Mouse (Mus musculus) lung, adult 18-20 months (tissue): Measurements from ENCODE around the gene Acvrl1.

Source experiments
- DNase-seq, 2 experiments: peaks; one replicate each; pipeline ENCODE4 v3.0.0; 2022; ENCODE audit warnings: mixed read lengths in 2 of 2

The Acvrl1 gene

DNA sequence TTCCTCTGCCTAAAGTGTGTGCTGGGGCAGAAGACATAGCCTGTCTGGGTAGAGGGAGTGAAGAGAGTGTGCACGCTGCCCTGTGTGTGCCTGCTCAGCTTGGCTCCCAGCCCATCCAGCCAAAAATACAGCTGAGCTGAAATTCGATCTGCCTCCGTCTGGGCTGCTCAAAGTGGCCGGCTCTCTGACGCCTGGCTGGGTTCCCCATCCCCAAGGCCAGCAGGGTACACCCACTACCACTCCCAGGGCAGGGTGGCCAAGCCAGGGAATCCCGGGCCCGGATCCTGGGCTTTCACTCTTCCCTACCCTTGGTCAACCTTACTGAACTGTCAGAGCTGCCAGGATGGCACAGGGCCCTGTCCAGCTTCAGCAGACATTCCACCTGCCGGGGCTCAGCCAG, 15.2 kb downstream of the Acvrl1 start:
- peak in 1 of 2 experiments; percentile 49 for DNase-seq

GRCm38 (mm10) chr15:101144176-101144575, 15.9 kb downstream of the Acvrl1 start:
- DNase-seq: no peak

GRCm38 (mm10) chr15:101144779-101145178, 16.5 kb downstream of the Acvrl1 start:
- no peak for DNase-seq

DNA sequence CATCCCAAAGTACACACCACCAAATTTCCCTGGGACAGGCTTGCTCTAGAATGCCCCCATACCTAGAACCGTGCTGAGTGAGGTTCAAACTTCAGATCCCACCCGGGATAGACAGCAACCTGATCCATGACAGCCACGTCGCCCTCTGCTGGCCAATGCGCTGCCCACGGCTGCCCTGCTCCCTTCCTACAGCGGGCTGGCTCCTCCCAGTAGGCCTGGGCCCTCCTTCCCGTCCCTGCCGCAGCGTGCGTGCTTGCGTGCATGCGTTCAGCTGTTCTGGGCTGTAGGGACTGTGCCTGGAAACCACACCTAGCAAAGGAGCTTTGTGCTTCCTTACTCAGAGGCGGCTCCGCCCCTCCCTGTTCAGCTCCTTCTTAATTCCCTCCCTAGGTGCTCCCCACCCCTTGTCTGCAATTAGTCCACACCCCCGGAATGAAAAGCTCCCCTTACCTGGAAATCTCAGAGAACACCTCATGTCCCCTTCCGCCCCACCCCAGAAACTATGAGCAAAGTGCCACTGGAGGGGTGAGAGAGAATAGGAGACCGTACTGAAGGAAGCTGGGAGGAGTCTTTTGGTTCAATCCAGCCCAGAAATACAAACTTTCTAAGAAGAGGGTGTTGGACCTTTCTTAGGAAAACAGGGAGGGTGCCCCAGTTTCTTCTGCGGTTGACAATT, 17.2 kb downstream of the Acvrl1 start:
- DNase-seq: peak; percentile 98 to 99

DNA sequence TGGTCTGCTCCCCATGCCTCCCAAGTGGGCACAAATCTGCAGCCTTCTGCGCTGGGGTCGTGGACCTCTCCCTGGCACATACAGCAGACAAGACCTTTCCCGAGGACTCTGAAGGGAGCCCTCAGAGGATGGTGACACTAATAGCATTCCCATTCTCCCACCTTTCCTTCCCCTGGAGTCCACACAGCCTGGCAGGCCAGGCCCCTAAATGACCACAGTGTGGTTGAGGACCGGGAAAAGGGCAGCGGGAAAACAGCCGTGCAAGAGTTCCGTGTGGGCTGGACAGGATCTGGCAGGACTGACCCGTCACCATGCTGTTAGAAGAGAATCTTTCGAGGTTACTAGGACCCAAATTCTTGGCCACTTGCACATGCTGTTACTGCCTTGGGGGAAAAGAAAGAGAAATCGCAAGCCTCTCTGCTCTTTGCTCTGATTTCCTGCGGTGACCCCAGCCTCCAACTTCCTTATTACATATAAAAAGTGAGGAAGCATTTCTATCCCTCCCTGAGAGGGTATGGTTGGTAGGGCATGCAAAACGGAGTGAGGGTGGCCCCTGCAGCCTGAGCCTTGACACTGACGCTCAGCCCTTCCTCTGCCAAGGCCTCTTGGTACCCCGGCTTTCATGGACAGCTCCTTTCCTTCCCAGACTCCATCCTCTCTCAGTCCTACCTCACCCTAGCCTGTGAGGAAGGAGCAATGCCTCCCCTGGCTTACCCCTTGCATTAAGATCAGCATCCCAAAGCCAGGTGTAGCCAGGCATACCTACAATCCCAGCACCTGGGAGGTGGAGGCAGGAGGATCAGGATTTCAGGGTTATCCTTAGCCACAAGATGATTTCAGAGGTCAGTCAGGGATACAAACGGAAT, 18.0 kb downstream of the Acvrl1 start:
- peak in 1 of 2 experiments; percentile 45 for DNase-seq

GRCm38 (mm10) chr15:101147115-101147909, 19.0 kb downstream of the Acvrl1 start:
- no peak for DNase-seq

- DNase-seq: peak; percentile 78 to 83
Measured at GRCm38 (mm10) chr15:101147910-101148273, 19.6 kb downstream of the Acvrl1 start.

- DNase-seq: no peak
Measured at GRCm38 (mm10) chr15:101148604-101149003, 20.3 kb downstream of the Acvrl1 start.

- DNase-seq: no peak
Measured at GRCm38 (mm10) chr15:101151409-101152261, 23.3 kb downstream of the Acvrl1 start.

DNA sequence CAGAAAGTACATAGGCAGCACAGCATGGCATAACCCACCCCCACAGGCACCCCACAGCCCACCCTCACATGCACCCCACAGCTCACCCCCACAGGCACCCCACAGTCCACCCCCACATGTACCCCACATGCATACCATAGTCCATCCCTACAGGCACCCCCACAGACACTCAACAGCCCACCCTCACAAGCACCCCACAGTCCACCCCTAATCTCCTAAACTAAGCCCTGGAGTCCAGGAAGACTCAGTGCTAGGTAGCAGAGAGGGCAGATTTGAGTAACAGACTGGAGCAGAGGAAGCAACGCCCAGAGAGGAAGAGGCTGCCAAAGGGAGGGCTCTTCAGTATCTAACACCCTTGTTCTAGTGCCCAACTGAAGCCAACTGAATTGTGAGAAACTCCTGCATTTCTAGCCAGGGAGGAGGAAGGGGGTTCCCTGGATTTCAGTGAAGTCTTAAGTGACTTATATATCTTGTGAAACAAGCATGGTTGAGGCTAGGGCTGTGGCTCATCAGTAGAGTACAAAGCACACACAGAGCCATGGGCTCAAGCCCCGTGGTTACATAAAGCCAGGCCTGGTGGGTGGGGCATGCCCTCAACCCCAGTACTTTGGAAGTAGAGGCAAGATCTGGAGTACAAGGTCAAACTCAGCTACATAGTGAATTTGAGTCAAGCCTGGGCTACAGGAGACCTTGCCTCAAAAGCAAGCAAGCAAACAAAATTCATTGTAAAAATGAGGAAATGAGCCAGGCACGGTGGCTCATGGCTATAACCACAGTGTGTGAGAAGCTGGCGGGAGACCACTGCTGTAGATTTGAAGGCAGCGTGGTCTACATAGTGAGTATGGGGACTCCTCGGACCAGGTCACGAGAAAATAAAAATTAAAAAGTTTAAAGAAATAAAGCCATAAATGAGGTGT, 26.6 kb downstream of the Acvrl1 start:
- no peak for DNase-seq

- no peak for DNase-seq
Measured at GRCm38 (mm10) chr15:101160128-101160527, 31.8 kb downstream of the Acvrl1 start.

GRCm38 (mm10) chr15:101160591-101160990, 32.3 kb downstream of the Acvrl1 start:
- DNase-seq: no peak

- DNase-seq: no peak
Measured at GRCm38 (mm10) chr15:101161534-101161933, 33.2 kb downstream of the Acvrl1 start.

DNA sequence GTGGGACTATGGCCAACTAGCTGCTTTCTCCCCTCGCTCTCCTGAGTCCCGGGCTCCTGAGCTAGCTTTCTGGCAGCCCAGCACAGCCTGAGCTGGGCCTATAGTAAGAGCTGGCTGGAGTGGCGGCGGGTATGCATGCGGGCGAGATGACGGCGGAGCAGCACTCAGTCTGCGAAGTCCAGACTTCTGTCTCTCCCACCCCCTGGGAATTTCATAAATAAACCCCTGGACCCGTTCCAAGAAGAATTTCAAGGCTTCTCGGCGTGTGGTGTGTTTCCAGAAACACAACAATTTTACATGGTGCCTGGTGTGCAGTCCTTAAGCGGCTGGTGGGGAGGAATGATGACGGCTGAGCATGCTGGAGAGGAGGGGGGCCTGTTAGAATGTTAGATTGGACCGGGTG, 34.7 kb downstream of the Acvrl1 start:
- no peak for DNase-seq

- DNase-seq: no peak
Measured at GRCm38 (mm10) chr15:101163854-101164253, 35.5 kb downstream of the Acvrl1 start.

DNA sequence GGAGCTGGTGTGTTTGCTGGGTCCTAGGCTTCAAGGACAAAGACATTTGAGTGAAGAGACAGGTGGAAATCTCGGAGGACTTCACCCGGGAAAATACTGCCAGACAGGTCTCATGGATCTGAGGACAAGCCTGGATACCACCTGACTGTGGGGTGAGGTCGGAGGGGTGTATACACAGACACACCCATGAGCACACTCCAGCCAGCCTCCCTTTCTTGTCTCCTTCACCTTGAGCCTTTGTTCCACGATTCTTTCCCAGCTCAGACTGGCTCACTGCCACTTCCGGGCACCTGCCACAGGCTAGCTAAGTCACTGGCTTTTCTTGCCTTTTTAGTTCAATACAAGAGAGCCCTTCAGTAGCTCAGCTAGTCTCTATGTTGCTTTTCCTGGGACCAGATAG, 36.0 kb downstream of the Acvrl1 start:
- DNase-seq: peak in 1 of 2 experiments; percentile 67

DNA sequence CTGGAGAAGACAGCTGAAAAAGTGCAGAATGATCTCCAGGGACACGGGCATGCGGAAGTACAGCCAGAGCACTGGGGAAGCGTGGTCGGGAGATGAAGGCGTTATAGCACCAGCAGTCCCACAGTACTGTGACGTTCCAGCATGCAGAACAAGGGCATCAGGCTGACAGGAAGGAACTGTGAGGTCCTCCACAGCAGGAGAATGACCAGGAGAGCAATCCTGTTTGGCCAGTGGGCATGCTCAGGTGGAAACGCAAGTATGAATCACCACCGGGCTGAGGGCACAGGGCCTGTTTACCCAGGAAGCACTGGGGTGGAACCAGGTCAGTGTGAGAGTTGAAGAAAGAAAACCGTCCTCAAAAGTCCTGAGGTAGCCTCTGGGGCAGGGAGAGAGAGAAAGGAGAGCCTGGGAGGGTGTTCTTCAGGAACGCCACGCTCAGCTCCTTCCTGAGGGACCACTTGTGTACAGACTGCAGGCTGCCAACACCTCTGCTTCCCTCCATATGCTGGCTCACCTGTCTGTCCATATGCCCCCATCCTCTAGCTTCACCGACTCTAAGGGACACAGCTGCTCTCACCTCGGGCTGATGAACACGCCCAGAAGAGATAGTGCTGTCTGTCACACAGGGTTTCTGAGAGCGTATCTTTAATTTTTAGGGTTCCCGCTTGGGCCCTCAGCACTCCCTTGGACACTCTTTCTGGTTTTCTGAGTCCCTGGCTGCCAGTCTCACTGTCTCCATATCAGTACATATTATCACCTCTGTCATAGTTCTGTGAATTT, 37.5 kb downstream of the Acvrl1 start:
- peak; percentile 45 to 74 for DNase-seq

DNA sequence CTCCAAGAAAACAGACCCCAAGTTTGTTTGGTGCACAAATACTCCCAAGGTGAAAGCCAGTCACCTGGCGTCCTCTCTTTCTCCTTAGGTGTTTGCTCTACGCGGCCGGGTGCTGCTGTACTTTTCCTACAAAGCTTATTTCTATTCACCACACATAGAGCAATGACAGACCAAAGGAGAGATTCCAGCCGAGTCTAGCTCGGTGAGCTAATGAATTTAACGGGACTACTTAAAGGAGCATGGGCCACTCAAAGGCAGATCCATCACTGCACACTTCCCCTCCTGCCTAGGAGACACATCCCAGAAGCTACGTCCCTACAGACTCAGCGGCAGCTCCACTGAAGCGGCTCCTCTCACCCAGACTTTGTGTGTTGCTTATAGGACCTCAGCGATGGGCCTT, 39.2 kb downstream of the Acvrl1 start:
- no peak for DNase-seq

GRCm38 (mm10) chr15:101169910-101170309, 41.6 kb downstream of the Acvrl1 start:
- DNase-seq: no peak

- no peak for DNase-seq
Measured at GRCm38 (mm10) chr15:101170413-101170980, 42.2 kb downstream of the Acvrl1 start.
